Mouse (Mus musculus) small intestine, adult 2 months (tissue): ENCODE measurements around the gene Drosha. TPM values are rescaled to one million over a fixed set of nuclear protein-coding genes. Genes with fewer than 3 reads are reported as not detected.

Source experiments
- H3K27ac ChIP-seq: fragments of 200-500 bp; 2 replicates; pipeline ENCODE4 v1.5.1; 2012; ENCODE audit warnings: low read depth, low read length, control low read depth, inconsistent platforms; ENCODE audit not compliant: insufficient read depth
- H3K27me3 ChIP-seq: fragments of 200-500 bp; 2 replicates; pipeline ENCODE4 v1.6.1; 2012; ENCODE audit warnings: mild to moderate bottlenecking, moderate library complexity, low read length, inconsistent platforms; ENCODE audit not compliant: control insufficient read depth, insufficient read depth
- H3K36me3 ChIP-seq: fragments of 200-500 bp; 2 replicates; pipeline ENCODE4 v1.6.1; 2012; ENCODE audit warnings: mild to moderate bottlenecking, low read length, control low read depth, inconsistent platforms; ENCODE audit not compliant: control insufficient read depth, insufficient read depth
- H3K4me1 ChIP-seq: fragments of 200-500 bp; 2 replicates; pipeline ENCODE4 v1.6.1; 2012; ENCODE audit warnings: low read length, inconsistent platforms, mixed read lengths; ENCODE audit not compliant: control insufficient read depth, insufficient read depth, insufficient read length
- H3K4me3 ChIP-seq: fragments of 200-500 bp; 2 replicates; pipeline ENCODE4 v1.5.1; 2012; ENCODE audit warnings: low read depth, mild to moderate bottlenecking, control low read depth, inconsistent platforms, low read length, moderate library complexity
- CTCF ChIP-seq: fragments of 200-500 bp; IDR thresholded peaks from 2 replicates; pipeline ENCODE4 v1.5.1; 2012; ENCODE audit warnings: low read depth, mild to moderate bottlenecking, control low read depth, inconsistent platforms, low read length, moderate library complexity, mixed read lengths; ENCODE audit not compliant: insufficient replicate concordance, insufficient read length; ENCODE audit errors: extremely low read depth
- POLR2A ChIP-seq: fragments of 200-500 bp; IDR thresholded peaks from 2 replicates; pipeline ENCODE4 v1.6.1; 2012; ENCODE audit warnings: low read depth, mild to moderate bottlenecking, control low read depth, inconsistent platforms, low read length, moderate library complexity
- WGBS: fragments of 180-500 bp; shearing (Covaris S2); methylation state at CpG from one replicate; pipeline ENCODE4 v1.1.7; 2018; 5-methylcytosine and 5-hydroxymethylcytosine counted together
- polyA plus RNA-seq: library from polyadenylated mRNA; depleted of rRNA; stranded (reverse); fragments of >200 nt; gene quantifications from 2 replicates; pipeline ENCODE4 v1.2.3, GENCODE M21; 2012; rRNA removed

Drosha gene
- polyA plus RNA-seq, result 5.3 and 9.9 TPM in 2 replicates

DNA sequence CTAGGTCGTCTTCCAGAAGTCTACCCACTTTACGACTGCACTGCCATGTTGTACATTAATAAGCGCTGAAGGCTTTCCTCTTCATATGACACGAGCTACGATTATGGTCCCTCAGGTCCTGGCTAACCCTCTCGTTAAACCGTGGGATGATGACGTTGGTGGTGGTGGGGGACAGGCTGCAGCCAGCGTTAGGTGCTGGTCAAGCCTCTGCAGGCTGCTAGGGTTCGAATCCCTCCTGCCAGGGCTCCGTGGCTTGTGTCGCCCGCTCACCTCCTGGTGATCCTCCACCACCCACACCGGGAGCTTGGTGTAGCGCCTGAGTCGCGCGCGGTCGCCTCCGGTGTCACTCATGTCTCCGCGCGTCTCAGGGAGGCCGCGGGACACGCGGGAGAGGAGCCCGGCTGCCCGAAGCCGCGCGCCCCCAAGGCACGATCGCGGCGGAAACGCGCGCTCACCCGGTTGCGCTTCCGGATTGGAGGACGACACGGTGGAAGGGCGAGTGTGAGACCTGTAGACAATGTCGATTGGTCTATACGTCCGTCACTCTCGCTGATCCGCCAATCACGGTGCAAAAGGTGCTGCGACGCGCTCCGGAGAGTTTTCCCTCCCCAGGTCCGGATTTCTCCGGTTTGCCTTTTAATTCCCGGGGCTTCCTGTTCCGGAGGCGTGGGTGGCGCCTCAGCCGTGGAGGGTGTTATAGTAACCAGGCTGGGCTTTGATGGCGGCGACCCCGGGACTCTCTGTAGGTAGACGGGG is at the start of gene Drosha, which contains the start of gene 6030458C11Rik:
Drosha (plus strand) TSS at position 619 of the 756 bp plus-strand sequence.
6030458C11Rik (minus strand) TSS at position 453 of the 756 bp plus-strand sequence.
- WGBS, result under 1% methylated on average over 67 of the region's 67 CpGs
- Histone ChIP-seq H3K27me3 (no peaks in the 10 kb centered on the region), H3K4me3 (peak within 1 kb of the TSS; percentile 97), H3K4me1 (peaks cover 2% of the 10 kb centered on the region; the same call in 1 of the 2 replicates), H3K36me3 (peaks cover 12% of the 10 kb centered on the region), H3K27ac (peak within 1 kb of the TSS; percentile 46)
- no peak for TF ChIP-seq CTCF
- TF ChIP-seq POLR2A, result peak; percentile 24; the same call in 1 of the 2 replicates

- Histone ChIP-seq H3K36me3 (no peaks in the 10 kb centered on the region), H3K4me1 (no peaks in the 10 kb centered on the region), H3K4me3 (no peak overlapping the region), H3K27ac (no peak overlapping the region), H3K27me3 (no peaks in the 10 kb centered on the region)
- 82% methylated on average over 6 of the region's 6 CpGs for WGBS
- TF ChIP-seq POLR2A (no peak), CTCF (no peak)
Measured at GRCm38 (mm10) chr15:12781296-12781695, 43.3 kb upstream of the Drosha start.

DNA sequence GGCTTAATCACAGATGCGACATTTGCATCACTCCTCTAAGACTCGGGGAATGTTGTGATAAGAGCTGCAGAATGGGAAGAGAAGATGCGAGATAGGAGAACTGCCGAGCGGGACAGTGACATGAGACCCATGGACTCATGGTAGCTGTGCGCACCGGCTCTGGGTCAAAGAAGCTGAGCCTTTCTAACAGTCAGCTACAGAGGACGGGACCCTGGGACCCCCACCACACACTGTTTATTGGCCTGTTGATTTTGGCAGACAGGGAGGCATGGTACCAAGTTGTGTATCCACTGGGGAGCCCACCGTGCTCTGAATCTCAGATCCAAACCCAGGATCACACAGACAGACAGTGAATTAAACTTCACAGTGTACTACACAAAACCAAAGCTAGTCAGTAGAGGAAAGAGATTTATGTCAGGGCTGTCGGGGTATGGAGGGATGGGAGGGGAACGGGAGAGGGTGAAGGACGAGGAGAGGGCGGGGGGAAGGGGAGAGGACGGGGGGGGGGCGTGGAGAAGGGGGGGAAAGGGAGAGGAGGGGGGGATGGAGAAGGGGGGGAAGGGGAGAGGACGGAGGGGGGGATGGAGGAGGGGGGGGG is 42.8 kb upstream of the Drosha start:
- no peak overlapping the region for H3K27ac ChIP-seq
- TF ChIP-seq POLR2A (no peak), CTCF (no peak)
- H3K4me3 ChIP-seq, result no peak overlapping the region
- H3K4me1 ChIP-seq, result no peaks in the 10 kb centered on the region
- H3K27me3 ChIP-seq, result no peaks in the 10 kb centered on the region
- WGBS, result 69% methylated on average over 15 of the region's 16 CpGs
- H3K36me3 ChIP-seq, result no peaks in the 10 kb centered on the region

DNA sequence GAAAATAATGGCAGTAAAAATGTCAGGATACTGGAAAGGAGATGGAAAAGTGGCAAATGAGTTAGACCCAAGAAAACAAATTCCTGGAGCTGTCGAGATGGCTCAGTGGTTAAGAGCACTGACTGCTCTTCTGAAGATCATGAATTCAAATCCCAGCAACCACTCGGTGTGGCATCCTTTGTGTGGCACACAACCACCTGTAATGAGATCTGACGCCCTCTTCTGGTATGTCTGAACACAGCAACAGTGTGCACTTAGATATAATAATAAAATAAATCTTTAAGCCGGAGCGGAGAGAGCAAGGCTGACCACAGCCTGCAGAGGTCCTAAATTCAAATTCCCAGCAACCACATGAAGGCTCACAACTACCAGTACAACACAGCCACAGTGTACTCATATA is 36.1 kb upstream of the Drosha start:
- no peak for TF ChIP-seq POLR2A
- TF ChIP-seq CTCF, result no peak
- Histone ChIP-seq H3K4me1 (no peaks in the 10 kb centered on the region), H3K36me3 (no peaks in the 10 kb centered on the region), H3K27ac (no peak overlapping the region), H3K4me3 (no peak overlapping the region), H3K27me3 (no peaks in the 10 kb centered on the region)
- WGBS, result 76% methylated on average over 5 of the region's 5 CpGs

DNA sequence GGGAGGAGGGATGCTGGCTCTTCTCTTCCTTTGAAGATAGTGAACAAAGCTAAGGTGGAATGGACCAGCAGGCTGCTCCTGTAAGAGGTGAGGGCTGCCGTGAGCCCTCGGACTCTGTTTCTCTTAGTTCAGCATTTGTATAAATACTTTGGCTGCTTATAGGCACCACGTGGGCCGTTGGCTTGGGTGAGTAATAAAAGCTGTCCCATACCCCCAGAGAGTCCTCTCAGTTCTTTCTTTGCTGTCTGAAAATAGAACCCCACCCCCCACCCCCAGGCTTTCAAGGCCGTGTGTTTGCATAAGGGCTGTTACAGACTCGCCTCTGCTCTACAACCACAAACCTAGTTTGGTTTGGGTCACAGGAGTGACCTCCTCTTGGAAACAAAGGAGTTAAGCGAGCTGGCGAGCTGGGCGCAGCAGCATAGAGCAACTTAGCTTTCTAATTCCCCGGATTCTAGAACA is 35.2 kb upstream of the Drosha start:
- TF ChIP-seq POLR2A, result no peak
- TF ChIP-seq CTCF, result no peak
- Histone ChIP-seq H3K4me3 (no peak overlapping the region), H3K27ac (no peak overlapping the region), H3K36me3 (no peaks in the 10 kb centered on the region), H3K4me1 (no peaks in the 10 kb centered on the region), H3K27me3 (no peaks in the 10 kb centered on the region)
- WGBS, result 11% methylated on average over 10 of the region's 10 CpGs

DNA sequence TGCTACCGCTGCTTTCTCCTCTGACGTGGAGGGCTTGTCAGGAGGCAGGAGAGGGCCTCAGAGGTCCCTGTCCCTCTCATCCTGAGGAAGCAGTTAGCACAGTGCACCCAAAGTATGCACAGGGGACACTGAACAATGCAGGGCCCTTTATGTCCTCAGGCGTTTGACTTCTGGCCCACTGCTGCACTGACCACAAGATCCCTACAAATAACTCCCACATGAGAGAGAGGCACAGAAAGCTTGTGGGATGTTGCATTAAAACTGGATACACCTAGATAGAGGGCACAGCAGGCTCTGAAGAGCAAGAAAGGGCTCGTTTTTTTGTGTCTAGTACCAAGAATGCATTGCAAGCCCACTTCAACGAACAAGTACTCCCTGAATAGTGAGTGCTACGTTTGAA is 30.3 kb upstream of the Drosha start:
- TF ChIP-seq POLR2A, result no peak
- no peak for TF ChIP-seq CTCF
- Histone ChIP-seq H3K36me3 (no peaks in the 10 kb centered on the region), H3K4me3 (no peak overlapping the region), H3K27ac (no peak overlapping the region), H3K27me3 (no peaks in the 10 kb centered on the region), H3K4me1 (no peaks in the 10 kb centered on the region)
- 81% methylated on average over 6 of the region's 6 CpGs for WGBS

- Histone ChIP-seq H3K36me3 (no peaks in the 10 kb centered on the region), H3K4me3 (no peak overlapping the region), H3K4me1 (no peaks in the 10 kb centered on the region), H3K27ac (no peak overlapping the region), H3K27me3 (no peaks in the 10 kb centered on the region)
- 2% methylated on average over 2 of the region's 2 CpGs for WGBS
- no peak for TF ChIP-seq POLR2A
- no peak for TF ChIP-seq CTCF
Measured at GRCm38 (mm10) chr15:12795457-12795894, 29.1 kb upstream of the Drosha start.
